Mouse (Mus musculus) kidney, adult 2 months (tissue): Measurements from ENCODE around the gene Gabbr2.

Experiments used
- CTCF ChIP-seq: fragments of 200-500 bp; conservative IDR thresholded peaks from 2 replicates; pipeline ENCODE4 v1.5.1; 2011; ENCODE audit warnings: low read depth, mild to moderate bottlenecking, control low read depth, low read length, moderate library complexity, mixed read lengths; ENCODE audit not compliant: insufficient read depth, insufficient read length
- POLR2A ChIP-seq: fragments of 200-500 bp; IDR thresholded peaks from one replicate; pipeline ENCODE4 v1.6.1; 2011; ENCODE audit warnings: low read depth, low read length, control low read depth

DNA sequence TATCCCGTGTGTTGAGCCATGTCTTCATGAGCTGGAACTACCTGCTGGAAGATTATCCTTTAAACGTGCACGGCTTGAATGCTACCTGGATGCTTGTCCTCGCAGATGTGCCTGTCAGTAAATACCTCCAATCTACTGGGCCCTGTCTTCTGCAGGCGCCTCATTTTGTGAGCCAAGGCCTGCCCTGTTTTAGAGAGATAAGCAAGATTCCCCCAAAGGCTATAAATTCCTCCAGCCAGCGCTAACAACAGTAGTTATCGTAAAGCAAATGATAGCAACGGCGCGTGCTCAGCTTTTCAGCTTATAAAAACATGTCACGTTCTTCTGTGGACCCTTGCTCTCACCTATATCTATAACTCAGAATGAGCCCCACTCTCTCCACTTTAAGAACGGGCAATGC is 87.5 kb downstream of the Gabbr2 start:
- TF ChIP-seq POLR2A (no peak), CTCF (no peak)
